Mouse (Mus musculus): ENCODE results near the gene Ccdc115. TPM values are rescaled to one million over a fixed set of nuclear protein-coding genes. Genes with fewer than 3 reads are reported as not detected.
"Not testable (repeated sequence)": the region's sequence is repeated elsewhere in the genome, so short reads cannot be mapped to it uniquely, and the experiment has no call there.

Gene Ccdc115
- polyA plus RNA-seq, 1 experiment from 2014 or later, result 73.2 TPM

- H3K9ac ChIP-seq (replicated peaks), result no peak overlapping the region
- H3K9me3 ChIP-seq, result no peaks in the 10 kb centered on the region
- H3K27ac ChIP-seq, result no peak overlapping the region
- no peak for ATAC-seq
- peaks cover 13% of the 10 kb centered on the region for H3K4me1 ChIP-seq (replicated peaks)
- no peak overlapping the region for H3K4me3 ChIP-seq (replicated peaks)
- H3K4me2 ChIP-seq (replicated peaks), result no peak overlapping the region
- H3K36me3 ChIP-seq, result no peaks in the 10 kb centered on the region
- H3K27me3 ChIP-seq, result peaks cover 26% of the 10 kb centered on the region
- WGBS, result 62% methylated on average over 3 of the region's 3 CpGs
Observed at GRCm38 (mm10) chr1:34468051-34468450, 28.6 kb upstream of the Ccdc115 start.

GRCm38 (mm10) chr1:34465445-34465844, 26.0 kb upstream of the Ccdc115 start:
- H3K9me3 ChIP-seq, result no peaks in the 10 kb centered on the region
- H3K4me3 ChIP-seq (replicated peaks), result no peak overlapping the region
- no peak overlapping the region for H3K9ac ChIP-seq (replicated peaks)
- H3K27me3 ChIP-seq, result peaks cover 17% of the 10 kb centered on the region
- no peaks in the 10 kb centered on the region for H3K36me3 ChIP-seq
- H3K27ac ChIP-seq, result no peak overlapping the region
- H3K4me1 ChIP-seq (replicated peaks), result peaks cover 4% of the 10 kb centered on the region
- H3K4me2 ChIP-seq (replicated peaks), result no peak overlapping the region
- ATAC-seq, result no peak
- 82% methylated on average over 6 of the region's 6 CpGs for WGBS

GRCm38 (mm10) chr1:34464310-34464817, 24.9 kb upstream of the Ccdc115 start:
- peaks cover 9% of the 10 kb centered on the region for H3K4me1 ChIP-seq (replicated peaks)
- no peak overlapping the region for H3K4me2 ChIP-seq (replicated peaks)
- no peak for ATAC-seq
- H3K9me3 ChIP-seq, result no peaks in the 10 kb centered on the region
- H3K9ac ChIP-seq (replicated peaks), result no peak overlapping the region
- WGBS, result 84% methylated on average over 8 of the region's 8 CpGs
- H3K36me3 ChIP-seq, result no peaks in the 10 kb centered on the region
- no peak overlapping the region for H3K27ac ChIP-seq
- H3K4me3 ChIP-seq (replicated peaks), result no peak overlapping the region
- H3K27me3 ChIP-seq, result peaks cover 23% of the 10 kb centered on the region

- 20% methylated on average over 7 of the region's 7 CpGs for WGBS
- Histone ChIP-seq H3K36me3 (no peaks in the 10 kb centered on the region), H3K4me1 (replicated peaks) (peaks cover 10% of the 10 kb centered on the region), H3K9me3 (no peaks in the 10 kb centered on the region), H3K27ac (no peak overlapping the region), H3K27me3 (peaks cover 37% of the 10 kb centered on the region), H3K9ac (replicated peaks) (no peak overlapping the region), H3K4me3 (replicated peaks) (no peak overlapping the region), H3K4me2 (replicated peaks) (no peak overlapping the region)
- no peak for ATAC-seq
Observed at GRCm38 (mm10) chr1:34462766-34463165, 23.3 kb upstream of the Ccdc115 start.

- Histone ChIP-seq H3K36me3 (no peaks in the 10 kb centered on the region), H3K9ac (replicated peaks) (peak overlapping the region; percentile 40), H3K27me3 (peaks cover 46% of the 10 kb centered on the region), H3K9me3 (no peaks in the 10 kb centered on the region), H3K4me3 (replicated peaks) (peak overlapping the region; percentile 55), H3K4me1 (replicated peaks) (peaks cover 8% of the 10 kb centered on the region; the same call in 1 of the 2 replicates), H3K27ac (no peak overlapping the region), H3K4me2 (replicated peaks) (peak overlapping the region; percentile 86)
- ATAC-seq, result no peak
- 5% methylated on average over 15 of the region's 15 CpGs for whole genome bisulfite sequencing
Observed at GRCm38 (mm10) chr1:34460061-34460441, 20.6 kb upstream of the Ccdc115 start.

GRCm38 (mm10) chr1:34459284-34460060, 20.0 kb upstream of the Ccdc115 start, which contains the start of gene Ptpn18:
Gene Ptpn18 (plus strand): TSS chr1:34459762.
- peak within 1 kb of the TSS; percentile 40 for H3K9ac ChIP-seq (replicated peaks)
- no peaks in the 10 kb centered on the region for H3K9me3 ChIP-seq
- ATAC-seq, result peak; percentile 95
- peaks cover 46% of the 10 kb centered on the region for H3K27me3 ChIP-seq
- no peaks in the 10 kb centered on the region for H3K36me3 ChIP-seq
- WGBS, result under 1% methylated on average over 48 of the region's 48 CpGs
- H3K4me3 ChIP-seq (replicated peaks), result peak within 1 kb of the TSS; percentile 55
- no peak within 1 kb of the TSS for H3K27ac ChIP-seq
- peak within 1 kb of the TSS; percentile 86 for H3K4me2 ChIP-seq (replicated peaks)
- H3K4me1 ChIP-seq (replicated peaks), result peaks cover 8% of the 10 kb centered on the region; the same call in 1 of the 2 replicates

GRCm38 (mm10) chr1:34458431-34458830, 19.0 kb upstream of the Ccdc115 start:
- peaks cover 46% of the 10 kb centered on the region for H3K27me3 ChIP-seq
- H3K9me3 ChIP-seq, result no peaks in the 10 kb centered on the region
- H3K9ac ChIP-seq (replicated peaks), result no peak overlapping the region
- peaks cover 8% of the 10 kb centered on the region; the same call in 1 of the 2 replicates for H3K4me1 ChIP-seq (replicated peaks)
- no peaks in the 10 kb centered on the region for H3K36me3 ChIP-seq
- ATAC-seq, result no peak
- no peak overlapping the region for H3K27ac ChIP-seq
- no peak overlapping the region for H3K4me3 ChIP-seq (replicated peaks)
- no peak overlapping the region for H3K4me2 ChIP-seq (replicated peaks)
- 25% methylated on average over 8 of the region's 8 CpGs for WGBS

- H3K4me1 ChIP-seq (replicated peaks), result peaks cover 19% of the 10 kb centered on the region
- no peaks in the 10 kb centered on the region for H3K9me3 ChIP-seq
- ATAC-seq, result no peak
- H3K9ac ChIP-seq (replicated peaks), result no peak overlapping the region
- no peak overlapping the region for H3K4me3 ChIP-seq (replicated peaks)
- 95% methylated on average over 6 of the region's 6 CpGs for WGBS
- H3K4me2 ChIP-seq (replicated peaks), result no peak overlapping the region
- H3K27me3 ChIP-seq, result no peaks in the 10 kb centered on the region
- H3K27ac ChIP-seq, result no peak overlapping the region
- H3K36me3 ChIP-seq, result peaks cover 52% of the 10 kb centered on the region
Observed at GRCm38 (mm10) chr1:34443124-34443523, 3.7 kb upstream of the Ccdc115 start.

GRCm38 (mm10) chr1:34439961-34440630, 624 bp upstream of the Ccdc115 start:
- Histone ChIP-seq H3K9me3 (no peaks in the 10 kb centered on the region), H3K27me3 (no peaks in the 10 kb centered on the region), H3K4me3 (replicated peaks) (peak overlapping the region; percentile 81), H3K27ac (peak overlapping the region; percentile 56), H3K36me3 (peaks cover 37% of the 10 kb centered on the region), H3K4me1 (replicated peaks) (peaks cover 20% of the 10 kb centered on the region), H3K4me2 (replicated peaks) (peak overlapping the region; percentile 79), H3K9ac (replicated peaks) (peak overlapping the region; percentile 69)
- 8% methylated on average over 31 of the region's 31 CpGs for WGBS
- no peak; the same call in 1 of the 2 replicates for ATAC-seq

- peaks cover 21% of the 10 kb centered on the region for H3K36me3 ChIP-seq
- no peaks in the 10 kb centered on the region for H3K9me3 ChIP-seq
- H3K4me2 ChIP-seq (replicated peaks), result peak overlapping the region; percentile 70
- peaks cover 28% of the 10 kb centered on the region for H3K4me1 ChIP-seq (replicated peaks)
- H3K27me3 ChIP-seq, result no peaks in the 10 kb centered on the region
- peak overlapping the region; percentile 81 for H3K4me3 ChIP-seq (replicated peaks)
- no peak for ATAC-seq
- WGBS, result 49% methylated on average over 15 of the region's 20 CpGs
- H3K9ac ChIP-seq (replicated peaks), result peak overlapping the region; percentile 67
- no peak overlapping the region for H3K27ac ChIP-seq
Observed at GRCm38 (mm10) chr1:34438381-34439051, 956 bp downstream of the Ccdc115 start.

- H3K36me3 ChIP-seq, result peaks cover 11% of the 10 kb centered on the region
Observed at GRCm38 (mm10) chr1:34437366-34437765, 2.1 kb downstream of the Ccdc115 start.

GRCm38 (mm10) chr1:34436374-34436773, 3.1 kb downstream of the Ccdc115 start:
- Histone ChIP-seq H3K36me3 (peaks cover 12% of the 10 kb centered on the region), H3K4me2 (replicated peaks) (no peak overlapping the region), H3K4me3 (replicated peaks) (no peak overlapping the region), H3K9ac (replicated peaks) (no peak overlapping the region), H3K27ac (no peak overlapping the region), H3K9me3 (peaks cover 8% of the 10 kb centered on the region; the same call in 1 of the 2 replicates), H3K27me3 (no peaks in the 10 kb centered on the region), H3K4me1 (replicated peaks) (peaks cover 33% of the 10 kb centered on the region)
- no peak for ATAC-seq
- 90% methylated on average over 3 of the region's 3 CpGs for WGBS

More at GRCm38 (mm10) chr1:34437366-34437765, 2.1 kb downstream of the Ccdc115 start:
- H3K9ac ChIP-seq (replicated peaks); H3K4me2 ChIP-seq (replicated peaks); H3K27ac ChIP-seq; H3K27me3 ChIP-seq; ATAC-seq; H3K4me3 ChIP-seq (replicated peaks); H3K9me3 ChIP-seq: not testable (repeated sequence)
- 96% methylated on average over 8 of the region's 8 CpGs for WGBS
- H3K4me1 ChIP-seq (replicated peaks), result peaks cover 32% of the 10 kb centered on the region

Measured in midbrain, embryonic 13.5 days (tissue).